Mouse (Mus musculus) brain, embryonic 14.5 days (tissue): ENCODE results near the gene Rps27.

Experiments
- CTCF ChIP-seq: fragments of 200-500 bp; IDR thresholded peaks from 2 replicates; pipeline ENCODE4 v1.5.1; 2012; ENCODE audit warnings: inconsistent platforms, mild to moderate bottlenecking, moderate library complexity, borderline replicate concordance; ENCODE audit not compliant: insufficient read depth, insufficient read length; ENCODE audit errors: extremely low read depth
- POLR2A ChIP-seq: fragments of 200-500 bp; IDR thresholded peaks from 2 replicates; pipeline ENCODE4 v1.6.1; 2012; ENCODE audit warnings: mild to moderate bottlenecking, inconsistent platforms, borderline replicate concordance; ENCODE audit not compliant: poor library complexity, insufficient read depth, insufficient read length, severe bottlenecking; ENCODE audit errors: extremely low read depth

DNA sequence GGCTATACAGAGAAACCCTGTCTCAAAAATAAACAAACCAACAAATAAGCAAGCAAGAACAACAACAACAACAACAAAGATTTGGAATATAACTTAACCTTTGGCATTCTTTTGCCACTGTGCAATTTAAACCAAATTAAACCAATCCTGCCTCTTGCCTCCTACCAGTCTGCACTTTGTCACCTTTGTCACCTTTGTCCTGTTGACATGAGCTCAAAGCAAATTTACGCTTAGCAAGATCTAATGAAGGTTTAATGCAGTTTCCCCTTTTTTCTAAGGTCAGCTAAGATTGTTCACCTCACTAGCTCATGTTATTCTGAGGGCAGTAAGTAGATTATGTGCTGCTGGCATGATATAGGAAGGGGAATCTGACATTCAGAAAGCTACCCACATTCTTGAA lies 15.9 kb downstream of the Rps27 start:
- no peak for TF ChIP-seq CTCF
- TF ChIP-seq POLR2A, result no peak
